ENCODE assay signal across 9 mouse cellular contexts in the genomic region with DNA sequence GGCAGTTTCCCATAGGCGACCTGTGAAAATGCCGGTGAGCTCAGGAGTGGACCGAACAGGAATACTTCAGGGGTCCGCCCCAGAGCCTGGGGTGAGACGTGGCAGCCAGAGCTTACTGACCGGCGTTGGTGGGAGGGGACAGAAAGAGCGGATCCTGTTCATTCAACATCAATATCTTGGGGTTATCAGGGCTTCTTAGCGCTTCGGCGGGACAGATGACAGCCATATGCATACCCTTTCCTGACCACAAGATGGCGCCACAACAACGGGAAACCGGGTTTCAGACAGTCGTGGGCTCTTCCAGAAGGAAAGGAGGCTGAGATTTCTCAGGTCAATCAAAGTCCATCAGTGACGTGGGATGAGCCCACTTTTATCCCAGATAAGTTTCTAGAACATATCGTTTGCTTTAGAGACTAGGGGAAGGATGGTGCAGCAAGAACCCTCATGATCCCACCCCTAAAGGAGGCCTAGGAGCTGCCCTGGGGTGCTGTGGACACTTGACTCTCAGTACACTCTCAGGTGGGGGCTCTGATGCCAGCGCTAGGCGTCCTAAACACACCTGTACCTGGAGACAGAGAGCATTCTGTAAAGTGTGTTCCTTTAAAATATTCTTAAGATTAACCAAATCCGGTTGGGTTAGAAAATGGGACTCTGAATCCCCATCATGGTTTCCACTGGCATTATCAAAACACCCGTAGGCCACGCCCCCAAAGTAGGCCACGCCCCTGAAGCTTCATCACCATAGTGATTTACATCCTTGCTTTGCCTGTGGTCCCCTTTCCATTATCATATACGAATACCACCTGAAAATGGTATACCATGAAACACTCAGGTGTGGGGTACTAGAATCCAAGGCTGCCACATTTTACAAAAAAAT. TPM values are rescaled to one million over a fixed set of nuclear protein-coding genes. Genes with fewer than 3 reads are reported as not detected.
DNase-seq lines count a peak whose midpoint lies in the region; ATAC-seq and TF ChIP-seq lines count a peak whose summit lies in the region.
"Had no signal": no experiment of that assay in that cellular context is flagged by ENCODE, and none has a peak within 500 bp of the region (broad histone marks: within the 10 kb centered on the region; RNA-seq: fewer than 3 reads in every experiment).

No protein-coding gene starts in this region.

- peak; percentile 48; the same call in 1 of the 2 replicates for ATAC-seq in embryonic facial prominence, embryonic 14.5 days (ENCODE audit: low read depth)
- no peak for ATAC-seq in heart, embryonic 14.5 days (ENCODE audit: insufficient number of reproducible peaks, insufficient read depth, low FRiP score, low read depth)
- peak; percentile 43; the same call in 1 of the 2 replicates for ATAC-seq in kidney, embryonic 16.5 days (ENCODE audit: low FRiP score, low TSS enrichment)

- H3K36me3 ChIP-seq in CH12.LX (replicated peaks in 1 of 2; ENCODE audit: control insufficient read depth in 1 of 2, insufficient read depth in 1 of 2, low read length in 1 of 2) = no peaks in the 10 kb centered on the region
- no peaks in the 10 kb centered on the region for H3K36me3 ChIP-seq in embryonic facial prominence, embryonic 14.5 days (ENCODE audit: control insufficient read depth, insufficient read depth, low read length)
- no peaks in the 10 kb centered on the region for H3K36me3 ChIP-seq in heart, embryonic 14.5 days (ENCODE audit: control insufficient read depth, insufficient read depth, low read length)
- H3K36me3 ChIP-seq in kidney, embryonic 16.5 days (ENCODE audit: insufficient read depth, low read length) = no peaks in the 10 kb centered on the region
- H3K36me3 ChIP-seq: liver, embryonic 15.5 days had no signal

- no peak overlapping the region for H3K9ac ChIP-seq in CH12.LX (ENCODE audit: insufficient read depth, low read depth)
- H3K9ac ChIP-seq in embryonic facial prominence, embryonic 14.5 days (ENCODE audit: low read depth, low read length) = no peak overlapping the region
- H3K9ac ChIP-seq in heart, embryonic 14.5 days (ENCODE audit: low read length) = no peak overlapping the region
- no peak overlapping the region for H3K9ac ChIP-seq in kidney, embryonic 16.5 days (replicated peaks; ENCODE audit: low read length)
- H3K9ac ChIP-seq: liver, embryonic 15.5 days had no signal

- DNase-seq in CH12.LX (ENCODE audit: extremely low read depth) = peak; percentile 69
- DNase-seq in embryonic facial prominence, embryonic 14.5 days (ENCODE audit: low spot score) = peak; percentile 77
- peak; percentile 69 for DNase-seq in lung, adult 2 months
- DNase-seq in ovary, postnatal 14 days (ENCODE audit: low spot score) = peak; percentile 74
- peak; percentile 56 to 61 for DNase-seq in thymus, postnatal 36 days

- TF ChIP-seq RAD21 in CH12.LX (IDR thresholded peaks at IDR 0.05; ENCODE audit: low read depth, low read length) = peak; percentile 93

- peaks cover 0 to 14% of the 10 kb centered on the region in 2 experiments; a peak in 2 of 4 replicates for H3K4me1 ChIP-seq in CH12.LX (ENCODE audit: control insufficient read depth in 1 of 2, insufficient read depth in 2 of 2)
- no peaks in the 10 kb centered on the region for H3K4me1 ChIP-seq in bone marrow macrophage, adult 2 months (ENCODE audit: control insufficient read depth, insufficient read depth, low read length)
- H3K4me1 ChIP-seq in embryonic facial prominence, embryonic 14.5 days (ENCODE audit: control insufficient read depth, insufficient read depth, low read length) = no peaks in the 10 kb centered on the region
- H3K4me1 ChIP-seq in heart, embryonic 14.5 days (ENCODE audit: control insufficient read depth in 2 of 2, insufficient read depth in 2 of 2, low read length in 2 of 2) = no peaks in the 10 kb centered on the region
- H3K4me1 ChIP-seq in kidney, embryonic 16.5 days (ENCODE audit: insufficient read depth, low read length) = no peaks in the 10 kb centered on the region
- H3K4me1 ChIP-seq in lung, adult 2 months (ENCODE audit: control insufficient read depth, insufficient read depth, low read length) = no peaks in the 10 kb centered on the region

- no peak overlapping the region for H3K27ac ChIP-seq in CH12.LX (ENCODE audit: insufficient read depth, low read depth)
- H3K27ac ChIP-seq in bone marrow macrophage, adult 2 months (ENCODE audit: insufficient read depth, low read depth, low read length) = no peak overlapping the region
- H3K27ac ChIP-seq in embryonic facial prominence, embryonic 14.5 days (replicated peaks; ENCODE audit: low read depth, low read length) = no peak overlapping the region
- H3K27ac ChIP-seq in heart, embryonic 14.5 days (replicated peaks in 1 of 2; ENCODE audit: control insufficient read depth in 1 of 2, insufficient read depth in 1 of 2, low read depth in 2 of 2, low read length in 2 of 2) = no peak overlapping the region
- H3K27ac ChIP-seq in kidney, embryonic 16.5 days (ENCODE audit: low read length) = no peak overlapping the region
- H3K27ac ChIP-seq: liver, embryonic 15.5 days had no signal

- no peaks in the 10 kb centered on the region for H3K79me2 ChIP-seq in CH12.LX (replicated peaks; ENCODE audit: control insufficient read depth, extremely low read depth, insufficient read depth, poor library complexity, severe bottlenecking)

- no peaks in the 10 kb centered on the region for H3K9me3 ChIP-seq in CH12.LX (replicated peaks; ENCODE audit: low read length)
- no peaks in the 10 kb centered on the region for H3K9me3 ChIP-seq in embryonic facial prominence, embryonic 14.5 days (ENCODE audit: control insufficient read depth, low read length)
- no peaks in the 10 kb centered on the region for H3K9me3 ChIP-seq in heart, embryonic 14.5 days (ENCODE audit: control insufficient read depth, low read length)
- H3K9me3 ChIP-seq in kidney, embryonic 16.5 days (ENCODE audit: low read length) = no peaks in the 10 kb centered on the region
- H3K9me3 ChIP-seq: liver, embryonic 15.5 days had no signal

- no peak for TF ChIP-seq POLR2A in CH12.LX (IDR thresholded peaks at IDR 0.05; ENCODE audit: low read depth, low read length)
- TF ChIP-seq POLR2A in bone marrow macrophage, adult 2 months (IDR thresholded peaks at IDR 0.05; ENCODE audit: borderline replicate concordance, low read depth, low read length) = no peak
- no peak for TF ChIP-seq POLR2A in lung, adult 2 months (IDR thresholded peaks at IDR 0.05; ENCODE audit: borderline replicate concordance, extremely low read depth, low read depth, low read length)

- H3K4me2 ChIP-seq in CH12.LX (ENCODE audit: insufficient read depth, low read depth, poor library complexity, severe bottlenecking) = peak overlapping the region; percentile 19
- peak overlapping the region; percentile 27 for H3K4me2 ChIP-seq in embryonic facial prominence, embryonic 14.5 days (ENCODE audit: low read depth, low read length)
- peak overlapping the region; percentile 51 for H3K4me2 ChIP-seq in heart, embryonic 14.5 days (ENCODE audit: low read length)
- H3K4me2 ChIP-seq in kidney, embryonic 16.5 days (replicated peaks; ENCODE audit: low read depth, low read length) = peak overlapping the region; percentile 31
- H3K4me2 ChIP-seq: liver, embryonic 15.5 days had no signal

- in situ Hi-C loops in CH12.LX (cut with MboI; ENCODE audit: low pct_ligation_motif_present, low pct_unique_long_range_greater_than_20kb, low sequenced_read_pairs) = loop anchor here (25.0 kb wide), 2 partner anchors 151 to 499 kb away; no protein-coding TSS in a partner anchor

- H3K4me3 ChIP-seq in CH12.LX (replicated peaks in 1 of 3; ENCODE audit: low read depth in 2 of 3, low read length in 2 of 3, poor library complexity in 1 of 3) = no peak overlapping the region
- H3K4me3 ChIP-seq in bone marrow macrophage, adult 2 months (ENCODE audit: insufficient read depth, low read length) = no peak overlapping the region
- H3K4me3 ChIP-seq in embryonic facial prominence, embryonic 14.5 days (ENCODE audit: low read depth, low read length) = no peak overlapping the region
- H3K4me3 ChIP-seq in heart, embryonic 14.5 days (ENCODE audit: control insufficient read depth in 1 of 2, insufficient read depth in 1 of 2, low read depth in 1 of 2, low read length in 2 of 2) = no peak overlapping the region
- H3K4me3 ChIP-seq in kidney, embryonic 16.5 days (ENCODE audit: low read length) = no peak overlapping the region
- no peak overlapping the region for H3K4me3 ChIP-seq in lung, adult 2 months (replicated peaks; ENCODE audit: extremely low read depth, low read depth, low read length)
- H3K4me3 ChIP-seq: liver, embryonic 15.5 days had no signal

- dilution Hi-C loops in CH12.LX (cut with MboI; ENCODE audit: extremely low pct_ligation_motif_present, extremely low pct_unique_long_range_greater_than_20kb, low sequenced_read_pairs) = no loop called here

- TF ChIP-seq CTCF in CH12.LX (conservative IDR thresholded peaks at IDR 0.05 in 1 of 2, IDR thresholded peaks at IDR 0.05 in 1 of 2; ENCODE audit: low read depth in 2 of 2, low read length in 2 of 2) = peak; percentile 86 to 95
- peak; percentile 69 for TF ChIP-seq CTCF in bone marrow macrophage, adult 2 months (IDR thresholded peaks at IDR 0.05; ENCODE audit: low read depth, low read length)
- peak; percentile 87 for TF ChIP-seq CTCF in lung, adult 2 months (IDR thresholded peaks at IDR 0.05; ENCODE audit: insufficient read depth, low read length)

- TF ChIP-seq EP300 in CH12.LX (IDR thresholded peaks at IDR 0.05; ENCODE audit: low read length) = no peak

- 16% methylated on average over 24 of the region's 24 CpGs for WGBS in embryonic facial prominence, embryonic 14.5 days
- whole genome bisulfite sequencing in heart, embryonic 14.5 days = 13% methylated on average over 24 of the region's 24 CpGs
- WGBS in kidney, embryonic 16.5 days = 17% methylated on average over 24 of the region's 24 CpGs
- WGBS in lung, adult 2 months = 13% methylated on average over 24 of the region's 24 CpGs

- H3K27me3 ChIP-seq in CH12.LX (replicated peaks) = peaks cover 34% of the 10 kb centered on the region
- H3K27me3 ChIP-seq in embryonic facial prominence, embryonic 14.5 days (replicated peaks; ENCODE audit: control insufficient read depth, insufficient read depth, low read length) = peaks cover 14% of the 10 kb centered on the region; the same call in 1 of the 2 replicates
- H3K27me3 ChIP-seq in heart, embryonic 14.5 days (ENCODE audit: control insufficient read depth, insufficient read depth, low read length) = peaks cover 24% of the 10 kb centered on the region
- peaks cover 17% of the 10 kb centered on the region for H3K27me3 ChIP-seq in kidney, embryonic 16.5 days (ENCODE audit: insufficient read depth, low read length)

RNA-seq across cellular contexts. Expression of a gene that starts 30.8 kb away (rescaled TPM):
- total RNA-seq in CH12.LX (2012; rRNA removed) (0.04 TPM in 1 of 2 replicates, not detected in the other), CH12.LX (2014; rRNA removed) (not detected in 2 replicates)
- not detected in 2 replicates for polyA plus RNA-seq in CH12.LX (2012; ENCODE audit: insufficient read length, low read depth)
- polyA plus RNA-seq in bone marrow macrophage, adult 2 months (2012; ENCODE audit: insufficient read depth, insufficient read length, missing spikeins) = not detected in 2 replicates
- polyA plus RNA-seq in embryonic facial prominence, embryonic 14.5 days (2014; fragmentation: Nextera tagmentation; extraction: Ambion mirVana) = 0.26 TPM in 1 of 2 replicates, not detected in the other
- polyA plus RNA-seq in heart, embryonic 14.5 days (2014; fragmentation: Nextera tagmentation; extraction: Ambion mirVana) = 0.18 TPM in 1 of 2 replicates, not detected in the other
- polyA plus RNA-seq in kidney, embryonic 16.5 days (2015; fragmentation: Nextera tagmentation; extraction: Ambion mirVana) = 0.68 and 0.85 TPM in 2 replicates
- 0.04 and 2.6 TPM in 2 replicates for polyA plus RNA-seq in lung, adult 2 months (2012; rRNA removed)

RNA-seq across cellular contexts. Expression of a gene that starts 33.1 kb away (rescaled TPM):
- not detected in 2 replicates for total RNA-seq in CH12.LX (2012; rRNA removed)
- total RNA-seq in CH12.LX (2014; rRNA removed) = not detected in 2 replicates
- 0.06 TPM in 1 of 2 replicates, not detected in the other for polyA plus RNA-seq in CH12.LX (2012; ENCODE audit: insufficient read length, low read depth)
- not detected in 2 replicates for polyA plus RNA-seq in bone marrow macrophage, adult 2 months (2012; ENCODE audit: insufficient read depth, insufficient read length, missing spikeins)
- polyA plus RNA-seq in embryonic facial prominence, embryonic 14.5 days (2014; fragmentation: Nextera tagmentation; extraction: Ambion mirVana) = 11.3 and 14.0 TPM in 2 replicates
- polyA plus RNA-seq in heart, embryonic 14.5 days (2014; fragmentation: Nextera tagmentation; extraction: Ambion mirVana) = 41.1 and 43.3 TPM in 2 replicates
- polyA plus RNA-seq in kidney, embryonic 16.5 days (2015; fragmentation: Nextera tagmentation; extraction: Ambion mirVana) = 0.26 and 0.69 TPM in 2 replicates
- polyA plus RNA-seq in lung, adult 2 months (2012; rRNA removed) = 0.19 and 0.69 TPM in 2 replicates
